Mouse (Mus musculus): ENCODE measurements around the gene Cdc6.

The Cdc6 gene

DNA sequence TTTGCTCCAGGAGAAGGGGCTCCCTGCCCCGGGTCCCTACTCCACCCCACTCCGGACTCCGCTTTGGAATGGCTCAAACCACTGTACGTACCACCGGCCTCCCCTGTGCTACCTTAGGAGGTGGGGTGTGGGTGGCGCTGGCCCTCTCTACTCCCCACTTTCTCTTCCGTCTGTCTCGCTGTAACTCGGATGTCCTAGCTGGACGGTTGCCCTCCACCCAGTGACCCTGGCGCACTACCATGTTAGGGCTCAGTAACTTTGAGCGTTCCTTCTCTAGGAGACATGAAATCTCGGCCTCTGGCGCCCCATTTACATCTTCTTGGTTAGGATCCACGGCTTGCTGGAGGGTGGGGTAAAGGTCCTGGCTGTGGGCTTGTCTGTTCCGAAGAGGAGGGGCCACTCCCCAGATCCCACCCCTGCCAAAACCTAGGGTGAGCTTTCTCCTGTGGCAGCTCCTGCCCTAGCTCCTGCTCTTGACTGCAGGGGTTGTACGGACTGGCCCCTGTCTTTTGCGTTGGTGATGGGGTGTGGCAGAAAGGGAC, 53.5 kb downstream of the Cdc6 start:
- DNase-seq (ENCODE audit: low read depth, low spot score), result no peak

DNA sequence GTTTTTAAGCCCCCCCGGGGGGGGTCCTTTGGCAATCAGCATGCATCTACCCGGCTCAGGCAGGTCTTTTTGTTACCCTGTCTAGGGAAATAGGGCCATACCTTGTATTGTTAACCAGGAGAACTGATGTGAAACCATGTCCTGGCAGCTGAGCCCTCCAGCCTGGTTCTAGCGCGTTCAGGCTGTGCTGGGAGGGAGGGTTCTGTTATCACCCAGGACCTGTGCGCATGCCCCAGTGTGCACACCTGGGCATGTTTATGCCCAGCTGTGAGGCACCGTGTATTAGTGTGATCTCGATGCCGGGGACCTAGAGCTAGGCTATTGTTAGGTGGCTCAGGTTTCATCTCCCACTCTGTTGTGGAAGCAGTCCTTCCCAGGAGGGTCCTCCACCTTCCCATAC, 54.2 kb downstream of the Cdc6 start:
- no peak for DNase-seq (ENCODE audit: low read depth, low spot score)

DNA sequence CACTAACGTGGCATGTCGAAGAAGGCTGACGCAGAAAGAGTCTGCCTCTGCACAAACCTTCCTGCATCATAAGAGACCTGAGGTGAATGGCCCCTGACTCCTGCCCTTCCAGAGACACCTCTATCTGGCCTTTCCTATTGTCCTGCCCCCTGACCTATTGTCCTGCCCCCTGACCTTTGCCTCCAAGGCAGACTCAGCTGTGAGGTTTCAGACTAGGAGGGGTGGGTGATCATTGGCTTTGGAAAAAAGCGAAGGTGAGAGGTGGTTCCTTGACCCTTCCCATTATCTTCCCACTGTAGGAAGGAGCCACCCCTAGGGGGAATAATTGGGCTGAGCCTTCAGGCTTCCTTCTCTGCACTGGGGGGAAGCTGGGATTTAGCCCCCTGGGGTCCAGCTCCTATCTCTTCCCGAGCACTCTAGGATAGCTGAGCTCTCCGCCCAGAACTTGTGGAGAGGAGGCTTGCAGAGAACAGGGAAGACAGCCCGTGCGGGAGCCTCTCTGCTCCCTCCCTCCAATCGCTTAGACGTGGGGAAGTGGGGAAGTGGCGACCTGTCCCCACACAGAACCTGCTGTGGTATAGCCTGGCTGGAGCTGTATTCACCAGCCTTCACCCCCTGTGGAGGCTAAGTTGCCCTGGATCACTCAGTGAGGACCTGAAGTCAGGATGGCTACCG, 55.0 kb downstream of the Cdc6 start:
- DNase-seq (ENCODE audit: low read depth, low spot score), result no peak

DNA sequence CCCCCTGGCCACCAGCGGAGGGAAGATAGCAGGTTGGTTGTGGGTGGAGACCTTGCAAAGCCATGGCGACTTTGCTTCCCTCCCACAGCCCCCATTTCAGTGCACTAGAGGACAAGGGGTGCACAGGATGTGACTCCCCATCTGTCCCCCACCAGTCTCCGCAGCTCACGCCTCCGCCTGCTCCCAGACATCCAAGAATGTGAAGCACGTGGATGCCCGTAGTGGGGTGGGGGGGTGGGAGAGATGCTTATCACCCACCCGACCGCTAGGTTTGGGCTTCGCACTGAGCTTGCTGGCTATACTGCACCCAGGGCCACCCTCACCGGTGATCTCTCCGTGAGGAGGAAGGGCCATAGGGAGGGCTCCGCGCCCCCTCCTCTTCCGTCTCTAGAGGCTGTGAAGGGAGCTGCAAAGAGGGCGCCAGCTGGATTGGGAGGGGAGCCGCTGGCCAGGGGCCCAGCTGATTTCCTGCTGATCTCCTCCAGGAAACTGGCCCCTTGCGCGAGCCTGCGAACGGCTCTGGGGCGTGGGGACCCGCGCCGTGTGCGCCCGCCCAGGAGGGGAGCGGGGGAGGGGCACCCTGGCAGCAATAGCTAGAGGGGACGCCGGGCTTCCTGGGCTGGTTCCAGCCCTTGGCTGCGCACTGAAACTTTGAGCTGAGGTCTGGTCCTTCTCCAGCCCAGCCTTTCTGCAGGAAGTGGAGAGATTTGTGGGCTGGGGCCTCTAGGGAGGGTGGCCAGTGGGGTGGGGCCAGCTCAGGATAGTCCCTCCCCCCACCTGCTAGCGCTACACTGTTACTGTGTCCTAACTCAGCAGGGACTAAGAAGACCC, 55.8 kb downstream of the Cdc6 start:
- DNase-seq (ENCODE audit: low read depth, low spot score), result no peak

DNA sequence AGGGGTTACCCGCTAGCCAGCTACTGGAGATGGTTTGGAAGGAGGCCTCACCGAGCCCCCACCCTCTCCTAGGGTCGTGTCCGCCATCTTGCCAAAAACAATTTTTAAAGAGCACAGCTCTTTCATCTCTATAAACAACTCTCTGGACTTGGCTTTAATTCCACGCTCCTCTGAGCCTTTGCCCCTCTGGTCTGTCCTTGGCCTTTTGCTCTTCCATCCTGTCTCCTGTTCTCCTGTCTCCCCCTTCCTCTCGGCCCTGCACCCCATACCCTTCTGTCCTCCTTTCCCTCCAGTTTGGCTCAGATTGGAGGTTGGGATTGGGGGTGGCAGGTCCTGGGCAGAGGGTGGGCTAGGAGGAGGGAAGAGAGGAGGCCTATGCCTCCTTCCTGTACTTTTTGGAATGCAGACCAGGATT, 56.6 kb downstream of the Cdc6 start:
- no peak for DNase-seq (ENCODE audit: low read depth, low spot score)

DNA sequence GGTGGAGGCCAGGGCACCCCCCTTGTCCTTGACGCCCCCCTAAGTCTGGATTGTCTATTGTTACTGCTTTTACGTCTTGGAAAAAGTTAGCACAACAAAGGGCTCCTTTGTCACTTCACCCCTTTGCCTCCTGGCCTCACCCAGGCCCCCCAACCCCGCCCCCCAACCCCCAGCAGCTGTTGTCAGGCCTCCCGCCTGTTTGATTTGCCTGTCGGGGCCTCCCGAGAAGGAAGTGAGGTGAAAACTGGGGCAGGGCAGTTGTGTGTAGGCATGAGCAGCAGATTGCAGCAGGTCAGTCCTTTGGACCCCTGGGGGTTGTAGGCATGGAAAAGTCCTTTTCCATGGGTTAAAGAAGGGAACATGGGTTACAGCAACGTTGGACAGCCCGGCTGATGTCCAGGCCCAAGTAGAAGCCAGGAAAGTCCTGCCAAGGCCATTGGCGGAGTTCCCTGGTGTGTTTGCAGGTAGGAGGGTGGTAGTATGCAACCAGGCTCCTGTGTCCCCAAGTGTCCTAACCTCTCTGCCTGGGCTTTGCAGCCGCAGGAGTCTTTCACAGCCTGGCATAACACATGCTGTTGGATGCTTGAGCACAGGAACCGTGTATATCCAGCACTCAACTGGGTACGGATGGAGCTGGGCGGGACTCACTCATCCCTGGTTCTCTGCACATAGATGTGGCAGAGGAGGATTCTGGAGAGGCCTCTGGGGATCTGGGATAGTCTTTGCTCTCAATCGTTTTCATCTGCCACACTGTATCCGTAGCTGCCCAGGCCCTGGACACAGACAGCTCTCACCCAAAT, 57.2 kb downstream of the Cdc6 start:
- DNase-seq (ENCODE audit: low read depth, low spot score), result no peak

DNA sequence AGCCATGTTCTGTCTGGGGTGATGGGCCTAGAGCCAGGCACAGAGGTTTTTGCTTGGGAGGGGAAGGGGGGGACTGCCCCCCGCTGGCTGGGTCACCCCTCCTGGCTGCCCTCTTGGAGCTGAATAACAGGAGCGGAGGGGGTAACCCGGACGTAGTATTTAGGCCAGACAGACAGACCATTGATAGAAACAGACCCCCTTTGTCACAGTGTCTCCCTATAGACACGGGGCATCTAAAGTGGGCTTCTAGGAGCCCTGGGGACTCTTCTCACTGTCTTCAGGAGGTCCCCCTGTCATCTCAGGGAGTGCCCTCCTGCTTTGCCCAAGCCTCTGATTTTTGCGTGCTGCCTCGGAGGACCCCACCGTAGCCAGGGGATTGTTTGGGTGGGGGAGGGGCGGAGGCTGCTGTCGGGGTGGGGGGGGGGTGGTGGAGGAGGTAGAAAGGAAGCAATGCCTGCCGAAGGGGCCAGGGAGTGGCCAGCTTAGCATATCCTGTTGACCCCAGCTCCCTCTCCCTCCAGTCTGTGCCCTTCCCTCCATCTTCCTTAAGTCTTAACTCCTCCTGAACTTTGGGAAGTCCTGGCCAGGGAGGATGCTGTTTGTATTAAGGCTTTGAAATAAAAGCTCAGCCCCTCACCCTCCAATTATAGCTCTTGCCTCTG, 57.9 kb downstream of the Cdc6 start:
- no peak for DNase-seq (ENCODE audit: low read depth, low spot score)

DNA sequence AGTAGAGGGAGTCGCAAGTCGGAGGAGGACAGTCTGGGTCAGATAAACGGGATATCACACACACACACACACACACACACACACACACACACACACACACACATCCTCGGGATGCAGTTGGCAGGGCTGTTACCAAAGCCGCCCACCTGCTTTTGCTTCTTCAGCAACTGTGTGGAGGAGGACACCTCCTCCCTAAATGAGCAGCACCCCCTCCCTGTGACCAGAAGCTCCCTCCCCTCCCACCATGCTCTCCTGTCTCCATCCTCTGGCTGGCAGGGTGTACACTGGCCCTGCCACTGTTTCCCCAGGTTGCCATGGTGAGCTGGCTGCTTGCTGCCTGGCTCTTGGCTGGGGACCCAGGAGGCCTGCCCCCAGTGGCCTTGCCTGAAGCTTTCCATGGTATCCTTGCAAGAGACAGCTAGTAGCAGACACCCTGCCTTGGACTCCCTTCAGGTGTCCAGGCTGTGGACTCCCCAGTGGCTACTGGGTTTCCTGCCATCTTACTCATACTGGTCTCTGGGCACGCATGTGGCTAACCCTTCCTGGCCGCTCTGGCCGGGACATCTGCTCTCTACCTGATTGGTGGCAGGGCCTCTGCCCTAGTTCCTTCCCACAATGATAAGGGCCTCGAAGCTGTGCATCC, 59.0 kb downstream of the Cdc6 start:
- peak; percentile 85 for DNase-seq (ENCODE audit: low read depth, low spot score)

DNA sequence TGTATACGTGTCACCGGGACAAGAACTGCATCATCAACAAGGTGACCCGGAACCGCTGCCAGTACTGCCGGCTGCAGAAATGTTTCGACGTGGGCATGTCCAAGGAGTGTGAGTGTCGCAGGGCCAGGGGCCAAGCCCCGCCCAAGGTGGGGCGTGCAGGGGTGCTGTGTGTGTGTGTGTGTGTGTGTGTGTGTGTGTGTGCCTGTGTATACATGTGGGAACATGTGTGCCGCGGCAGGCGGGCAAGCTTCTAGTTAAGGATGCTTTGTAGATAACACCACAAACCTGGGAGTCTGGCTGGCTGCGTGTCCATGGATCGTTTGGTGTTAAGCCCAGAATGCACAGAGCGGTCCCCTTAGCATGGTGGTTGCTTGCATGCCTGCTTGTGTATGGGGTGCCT, 60.5 kb downstream of the Cdc6 start:
- no peak for DNase-seq (ENCODE audit: low read depth, low spot score)

DNA sequence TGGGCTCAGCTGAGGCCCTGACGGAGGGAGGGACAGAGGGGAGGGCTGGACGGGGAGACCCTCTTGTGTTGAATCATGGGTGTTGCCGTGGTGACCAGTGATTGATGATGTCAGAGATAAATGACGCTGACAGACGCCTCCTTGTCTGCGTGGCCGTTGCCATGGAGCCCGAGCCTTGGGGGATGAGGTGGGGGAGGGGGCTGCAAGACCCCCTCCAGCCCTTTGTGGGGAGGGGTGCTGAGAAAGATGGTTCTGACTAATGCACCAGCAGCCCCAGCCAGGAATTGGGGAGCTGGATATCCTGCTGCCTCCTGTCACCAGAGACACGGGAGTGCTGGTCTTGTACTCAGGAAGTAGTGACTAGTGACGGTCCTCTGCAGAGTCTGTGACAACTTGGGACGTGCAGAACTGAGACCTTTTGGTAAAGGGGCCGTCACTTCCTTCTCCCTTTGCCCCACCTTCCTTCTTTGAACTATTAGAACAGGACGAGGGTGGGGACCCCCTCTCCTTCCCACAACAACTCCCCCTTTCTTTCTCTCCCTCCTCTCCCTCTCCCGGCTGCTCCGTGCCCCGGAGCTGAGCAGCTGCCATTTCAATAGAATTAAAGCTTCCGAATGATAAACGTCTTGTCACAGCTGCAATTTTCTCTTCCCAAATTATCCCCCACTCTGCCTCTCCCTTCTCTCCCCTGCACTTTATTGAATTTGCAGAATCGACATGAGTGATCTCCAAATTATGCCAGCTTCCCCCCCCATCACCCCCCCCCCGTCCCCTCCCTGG, 61.3 kb downstream of the Cdc6 start:
- no peak for DNase-seq (ENCODE audit: low read depth, low spot score)

DNA sequence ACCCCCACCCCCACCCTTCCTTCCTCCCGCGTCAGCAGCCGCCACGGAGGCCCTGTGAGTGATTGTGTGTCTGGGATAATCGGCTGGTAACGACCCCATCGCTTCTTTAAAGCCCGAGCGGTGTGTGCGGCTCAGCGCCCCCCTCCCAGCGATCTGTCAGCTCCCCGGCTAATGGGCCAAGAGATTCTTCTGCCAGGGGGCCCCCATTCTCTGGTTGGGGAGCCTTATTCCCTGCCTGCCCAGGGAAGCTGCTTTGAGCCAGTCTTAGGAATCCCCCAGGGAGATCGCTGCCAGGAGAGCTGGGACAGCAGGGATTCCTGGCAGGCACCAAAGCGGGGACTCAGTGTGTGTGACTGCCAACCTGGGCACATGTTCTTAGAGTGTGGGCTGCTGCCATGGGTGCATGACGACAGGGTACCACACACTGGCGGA, 61.9 kb downstream of the Cdc6 start:
- peak; percentile 86 for DNase-seq (ENCODE audit: low read depth, low spot score)

DNA sequence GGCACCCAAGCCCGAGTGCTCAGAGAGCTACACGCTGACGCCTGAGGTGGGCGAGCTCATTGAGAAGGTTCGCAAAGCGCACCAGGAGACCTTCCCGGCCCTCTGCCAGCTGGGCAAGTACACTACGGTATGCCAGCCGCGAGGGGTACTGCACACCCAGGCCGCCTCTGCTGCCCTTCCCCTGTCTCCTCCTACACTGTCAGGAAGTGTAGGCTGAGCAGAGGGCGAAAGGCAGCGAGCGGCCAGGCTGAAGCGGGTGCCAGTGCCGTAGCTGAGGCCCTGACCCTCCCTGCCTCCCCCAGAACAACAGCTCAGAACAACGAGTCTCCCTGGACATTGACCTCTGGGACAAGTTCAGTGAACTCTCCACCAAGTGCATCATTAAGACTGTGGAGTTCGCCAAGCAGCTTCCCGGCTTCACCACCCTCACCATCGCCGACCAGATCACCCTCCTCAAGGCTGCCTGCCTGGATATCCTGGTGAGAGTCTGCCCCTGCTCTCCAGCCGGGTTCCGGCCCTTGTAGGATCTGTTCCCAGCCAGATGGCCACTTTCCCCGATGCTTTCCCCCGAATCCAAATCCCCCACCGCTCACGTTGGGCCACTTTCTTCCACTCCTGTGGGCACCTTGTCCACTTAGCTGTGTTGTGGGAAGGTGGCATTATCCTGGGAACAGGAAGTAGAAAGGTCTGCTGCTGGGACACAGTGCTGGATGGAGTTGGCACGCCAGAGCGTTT, 62.8 kb downstream of the Cdc6 start:
- no peak for DNase-seq (ENCODE audit: low read depth, low spot score)

DNA sequence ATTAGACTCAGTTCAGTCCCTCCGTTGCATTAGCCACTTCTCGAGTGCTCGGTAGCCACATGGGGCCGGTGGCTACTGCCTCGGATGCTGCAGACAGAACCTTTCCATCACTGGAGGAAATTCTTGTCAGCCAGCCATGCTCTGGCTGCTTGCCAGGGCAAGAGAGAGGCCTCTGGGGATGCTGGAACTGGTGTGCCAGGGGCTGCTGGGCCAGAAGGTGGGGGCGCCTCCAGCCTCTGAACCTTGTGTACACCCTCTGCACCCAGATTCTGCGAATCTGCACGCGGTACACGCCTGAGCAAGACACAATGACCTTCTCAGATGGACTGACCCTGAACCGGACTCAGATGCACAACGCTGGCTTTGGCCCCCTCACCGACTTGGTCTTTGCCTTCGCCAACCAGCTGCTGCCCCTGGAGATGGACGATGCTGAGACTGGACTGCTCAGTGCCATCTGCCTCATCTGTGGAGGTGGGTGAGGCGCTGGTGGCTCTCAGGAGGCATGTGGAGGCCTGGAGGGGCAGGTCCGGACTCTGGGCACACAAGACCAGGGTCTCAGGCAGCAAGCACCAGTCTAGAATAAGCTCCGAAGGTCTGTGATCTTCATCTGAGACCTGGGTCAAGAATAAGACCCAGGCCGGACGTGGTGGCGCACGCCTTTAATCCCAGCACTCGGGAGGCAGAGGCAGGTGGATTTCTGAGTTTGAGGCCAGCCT, 63.9 kb downstream of the Cdc6 start:
- no peak for DNase-seq (ENCODE audit: low read depth, low spot score)

DNA sequence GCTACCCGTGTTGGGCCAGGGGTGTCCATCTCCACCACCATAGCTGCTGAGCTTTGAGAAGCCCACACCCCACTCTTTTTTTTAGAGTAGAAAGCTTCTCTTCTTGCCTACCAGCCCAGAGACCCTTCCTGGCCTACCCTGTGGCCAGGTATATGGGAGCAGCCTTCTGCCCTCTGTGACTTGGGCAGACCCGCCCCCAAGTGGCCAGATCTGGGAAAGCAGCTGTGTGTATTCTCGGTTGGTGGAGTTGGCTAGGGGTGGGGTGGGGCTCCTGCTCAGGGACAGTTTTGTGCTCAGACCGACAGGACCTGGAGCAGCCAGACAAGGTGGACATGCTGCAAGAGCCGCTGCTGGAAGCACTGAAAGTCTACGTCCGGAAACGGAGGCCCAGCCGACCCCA, 64.6 kb downstream of the Cdc6 start:
- peak; percentile 84 for DNase-seq (ENCODE audit: low read depth, low spot score)

DNA sequence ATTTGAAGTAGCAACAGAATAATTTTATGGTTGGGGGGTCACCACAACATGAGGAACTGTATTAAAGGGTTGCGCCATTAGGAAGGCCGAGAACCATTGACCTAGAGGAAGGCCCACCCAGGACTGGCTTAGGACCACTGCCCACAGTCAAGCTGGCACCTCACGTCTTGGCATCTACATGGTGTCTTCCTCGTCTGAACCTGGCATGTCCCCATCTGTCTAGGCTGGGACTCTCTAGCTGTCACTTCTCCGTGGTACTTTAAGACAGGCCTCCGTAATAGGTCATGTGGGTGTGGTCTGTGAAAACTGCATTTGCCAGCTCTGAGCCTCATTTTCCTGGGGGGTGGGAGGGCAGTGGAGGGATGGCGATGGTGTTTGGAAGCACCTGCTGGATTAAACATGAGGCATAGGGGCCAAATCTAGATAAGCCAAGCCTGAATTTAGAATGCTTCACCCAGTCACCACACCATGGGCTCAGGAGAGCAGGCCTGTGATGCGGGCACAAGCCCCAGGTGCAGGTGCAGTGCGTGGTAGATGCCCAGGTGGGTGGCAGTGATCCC, 65.3 kb downstream of the Cdc6 start:
- DNase-seq (ENCODE audit: low read depth, low spot score), result no peak

All from brain, adult 2 months (tissue).